In the genomic region with DNA sequence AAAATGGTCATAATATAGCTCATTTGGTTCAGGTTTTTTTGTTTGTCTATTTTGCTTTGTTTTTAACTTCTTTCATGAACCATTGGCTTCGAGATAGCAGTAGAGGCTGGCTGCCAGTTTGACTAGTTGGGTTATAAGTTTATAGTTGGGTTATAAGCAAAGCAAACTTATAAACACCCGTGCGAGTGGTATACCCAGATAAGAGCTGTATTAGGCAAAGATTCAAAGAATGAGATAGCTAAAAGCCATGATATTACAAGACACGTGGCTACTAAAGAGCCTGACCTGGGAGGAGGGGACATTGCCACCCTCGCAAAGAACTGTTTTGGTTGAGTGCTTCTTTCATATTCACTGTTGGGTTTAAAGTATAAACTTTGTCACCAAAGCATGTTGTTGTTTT, we compare ENCODE assay signal across 21 mouse cellular contexts.
DNase-seq lines count a peak whose midpoint lies in the region; ATAC-seq and TF ChIP-seq lines count a peak whose summit lies in the region.
"Had no signal": no experiment of that assay in that cellular context is flagged by ENCODE, and none has a peak within 500 bp of the region (broad histone marks: within the 10 kb centered on the region; RNA-seq: fewer than 3 reads in every experiment).

No protein-coding gene starts in this region.

- H3K27ac ChIP-seq in layer of hippocampus, adult 2 months, result peak overlapping the region; percentile 59
- H3K27ac ChIP-seq in liver, embryonic 13.5 days, result no peak overlapping the region
- H3K27ac ChIP-seq: embryonic facial prominence, embryonic 12.5 days; heart, embryonic 10.5 days; hindbrain, embryonic 14.5 days had no signal

- no peaks in the 10 kb centered on the region for H3K27me3 ChIP-seq in liver, embryonic 13.5 days
- H3K27me3 ChIP-seq: embryonic facial prominence, embryonic 12.5 days had no signal

- 22% methylated on average over 5 of the region's 5 CpGs for WGBS in liver, embryonic 13.5 days (ENCODE audit: insufficient replicate concordance)

- no peak overlapping the region for H3K4me3 ChIP-seq in layer of hippocampus, adult 2 months
- H3K4me3 ChIP-seq in liver, embryonic 13.5 days (replicated peaks), result no peak overlapping the region
- H3K4me3 ChIP-seq: embryonic facial prominence, embryonic 12.5 days; heart, embryonic 10.5 days; myocyte had no signal

- intact Hi-C loops in gastrocnemius, postnatal 14 days (cut with DNase I; ENCODE audit: low total_unique reads), result no loop called here

- H3K4me2 ChIP-seq in liver, embryonic 13.5 days, result peak overlapping the region; percentile 26; the same call in 1 of the 2 replicates
- H3K4me2 ChIP-seq: embryonic facial prominence, embryonic 12.5 days; hindbrain, embryonic 14.5 days; lung, embryonic 14.5 days; midbrain, embryonic 11.5 days had no signal

- H3K9me3 ChIP-seq in liver, embryonic 13.5 days (replicated peaks), result no peaks in the 10 kb centered on the region
- H3K9me3 ChIP-seq: embryonic facial prominence, embryonic 12.5 days; heart, embryonic 10.5 days had no signal

- peak; percentile 71 for ATAC-seq in liver, embryonic 13.5 days (ENCODE audit: low read depth)
- peak; percentile 64 for ATAC-seq in megakaryocyte progenitor cell, adult 5-6 weeks (replicated peaks; ENCODE audit: poor library complexity)
- no peak for ATAC-seq in cerebellum, adult (ENCODE audit: insufficient number of reproducible peaks, low FRiP score, low TSS enrichment)
- ATAC-seq: intestine, postnatal 0 days had no signal

- no peak for TF ChIP-seq CTCF in layer of hippocampus, adult 2 months (conservative IDR thresholded peaks at IDR 0.05)

- H3K9ac ChIP-seq in liver, embryonic 13.5 days, result no peak overlapping the region
- H3K9ac ChIP-seq: embryonic facial prominence, embryonic 12.5 days; hindbrain, embryonic 14.5 days; lung, embryonic 14.5 days had no signal

- no peaks in the 10 kb centered on the region for H3K36me3 ChIP-seq in liver, embryonic 13.5 days
- H3K36me3 ChIP-seq: embryonic facial prominence, embryonic 12.5 days; heart, embryonic 10.5 days had no signal

- H3K4me1 ChIP-seq in liver, embryonic 13.5 days (replicated peaks), result peaks cover 56% of the 10 kb centered on the region

- no peak for DNase-seq in layer of hippocampus, adult 2 months (ENCODE audit: low spot score in 2 of 2)
- DNase-seq in layer of hippocampus, postnatal 25 days (ENCODE audit: extremely low spot score in 1 of 2, low spot score in 1 of 2), result no peak
- peak; percentile 33 for DNase-seq in c-Kit-positive CD71-positive TER-119-positive erythroid progenitor cells, embryonic 14.5 days (ENCODE audit: low spot score)
- peak; percentile 26 for DNase-seq in liver, embryonic 13.5 days
- DNase-seq in cerebellum, postnatal 36 days, result no peak
- no peak for DNase-seq in gastrocnemius, postnatal 14 days
- DNase-seq: adrenal gland, adult 8-10 months; cerebellum, adult 2 months; gastrocnemius, postnatal 10 days; left cerebral cortex, postnatal 4 days; lung, postnatal 14 days; spleen, adult 18-20 months had no signal

Comparison
In these comparisons a context has a peak if more than half of its experiments do, and no peak if none do; other contexts are left out.
1. DNase-seq: peak in c-Kit-positive CD71-positive TER-119-positive erythroid progenitor cells, embryonic 14.5 days (single experiment) and liver, embryonic 13.5 days (single experiment); none in layer of hippocampus, adult 2 months (0 of 2), layer of hippocampus, postnatal 25 days (0 of 2), cerebellum, postnatal 36 days (0 of 2) and gastrocnemius, postnatal 14 days (single experiment).